Mouse (Mus musculus): ENCODE measurements around the gene St3gal4. TPM values are rescaled to one million over a fixed set of nuclear protein-coding genes. Genes with fewer than 3 reads are reported as not detected.

St3gal4 gene
- polyA plus RNA-seq, 2 experiments = 14.5 to 35.6 TPM

DNA sequence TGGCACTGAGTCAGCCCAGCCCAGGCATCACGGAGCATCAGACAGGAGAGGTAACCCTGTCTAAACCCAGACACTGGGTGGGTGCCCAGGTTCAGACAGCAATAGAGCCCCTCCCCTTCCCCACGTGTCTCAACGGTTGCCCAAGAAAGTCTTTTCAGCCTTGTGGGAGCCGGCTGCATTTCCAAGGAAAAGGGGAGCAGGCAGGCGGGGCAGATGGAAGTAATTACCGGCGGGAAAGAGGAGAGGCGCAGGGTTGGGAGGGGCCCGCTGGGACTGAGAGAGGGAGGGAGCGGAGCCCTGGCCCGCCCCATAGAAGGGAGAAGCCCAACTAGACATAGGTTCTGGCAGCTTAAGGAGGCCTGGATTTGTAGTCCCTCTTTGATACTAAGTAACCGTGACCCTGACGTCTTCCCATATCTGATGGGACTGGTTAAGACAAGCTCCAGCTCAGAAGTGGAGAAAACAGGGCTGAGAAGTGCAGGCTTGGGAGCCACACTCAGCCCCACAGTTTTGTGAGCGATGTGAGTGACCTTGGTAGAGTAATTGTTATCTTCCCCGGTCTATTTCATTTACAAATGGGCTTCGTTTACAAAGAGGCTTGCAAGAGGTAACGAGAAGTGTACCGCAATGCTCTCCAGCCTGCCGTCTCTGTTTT, 7.0 kb downstream of the St3gal4 start:
- H3K27ac ChIP-seq (replicated peaks; ENCODE audit: low read depth, low read length) = peak overlapping the region; percentile 61
- DNase-seq (ENCODE audit: low spot score) = peak; percentile 82
- H3K4me3 ChIP-seq (replicated peaks; ENCODE audit: low read length) = peak overlapping the region; percentile 11; the same call in 1 of the 2 replicates
- no peaks in the 10 kb centered on the region for H3K9me3 ChIP-seq (ENCODE audit: control insufficient read depth, low read length)
- peak; percentile 70 for ATAC-seq (ENCODE audit: low FRiP score, low read depth)
- no peak for TF ChIP-seq POLR2A (IDR thresholded peaks at IDR 0.05; ENCODE audit: borderline replicate concordance, extremely low read depth, insufficient read depth, insufficient read length)
- H3K9ac ChIP-seq (ENCODE audit: low read depth, low read length, severe bottlenecking) = no peak overlapping the region
- H3K4me2 ChIP-seq (replicated peaks; ENCODE audit: low read depth, low read length, severe bottlenecking) = peak overlapping the region; percentile 42
- H3K4me1 ChIP-seq (ENCODE audit: control insufficient read depth, insufficient read depth, low read length) = peaks cover 60% of the 10 kb centered on the region
- 0 out of 2 replicates have a peak, but pooled peaks cover 3% of the 10 kb centered on the region for H3K36me3 ChIP-seq (ENCODE audit: control insufficient read depth, insufficient read depth, low read length)
- no peaks in the 10 kb centered on the region for H3K27me3 ChIP-seq (ENCODE audit: control insufficient read depth, insufficient read depth, low read length)
- WGBS = 11% methylated on average over 19 of the region's 19 CpGs

DNA sequence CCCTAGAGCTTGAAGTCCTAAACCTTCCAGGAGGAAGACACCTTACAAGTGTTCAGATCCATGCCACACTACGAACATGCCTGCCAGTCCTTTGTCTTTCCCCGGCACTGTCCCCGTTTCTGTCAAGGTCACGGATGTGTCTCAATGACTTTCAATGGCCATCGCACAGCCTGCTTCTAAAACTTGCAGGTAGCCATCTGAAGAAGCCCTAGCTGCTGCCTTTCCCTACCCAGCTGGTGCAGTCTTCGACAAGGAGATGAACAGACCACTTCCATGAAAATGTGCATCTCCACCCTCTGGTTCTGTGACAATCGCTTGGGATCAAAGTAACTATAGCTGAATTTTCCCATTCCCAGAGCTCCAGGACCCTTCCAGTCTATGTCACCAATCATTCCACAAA, 7.6 kb downstream of the St3gal4 start:
- Histone ChIP-seq H3K4me1 (ENCODE audit: control insufficient read depth, insufficient read depth, low read length) (peaks cover 62% of the 10 kb centered on the region), H3K9me3 (ENCODE audit: control insufficient read depth, low read length) (no peaks in the 10 kb centered on the region), H3K27ac (replicated peaks; ENCODE audit: low read depth, low read length) (peak overlapping the region; percentile 61), H3K4me3 (replicated peaks; ENCODE audit: low read length) (0 out of 2 replicates have a peak overlapping the region, but pooled peaks have one; percentile 11), H3K4me2 (replicated peaks; ENCODE audit: low read depth, low read length, severe bottlenecking) (peak overlapping the region; percentile 42), H3K27me3 (ENCODE audit: control insufficient read depth, insufficient read depth, low read length) (no peaks in the 10 kb centered on the region), H3K36me3 (ENCODE audit: control insufficient read depth, insufficient read depth, low read length) (0 out of 2 replicates have a peak, but pooled peaks cover 3% of the 10 kb centered on the region), H3K9ac (ENCODE audit: low read depth, low read length, severe bottlenecking) (no peak overlapping the region)
- DNase-seq (ENCODE audit: low spot score) (no peak), ATAC-seq (ENCODE audit: low FRiP score, low read depth) (no peak)
- 70% methylated on average over 7 of the region's 7 CpGs for WGBS
- TF ChIP-seq POLR2A (IDR thresholded peaks at IDR 0.05; ENCODE audit: borderline replicate concordance, extremely low read depth, insufficient read depth, insufficient read length) = no peak

DNA sequence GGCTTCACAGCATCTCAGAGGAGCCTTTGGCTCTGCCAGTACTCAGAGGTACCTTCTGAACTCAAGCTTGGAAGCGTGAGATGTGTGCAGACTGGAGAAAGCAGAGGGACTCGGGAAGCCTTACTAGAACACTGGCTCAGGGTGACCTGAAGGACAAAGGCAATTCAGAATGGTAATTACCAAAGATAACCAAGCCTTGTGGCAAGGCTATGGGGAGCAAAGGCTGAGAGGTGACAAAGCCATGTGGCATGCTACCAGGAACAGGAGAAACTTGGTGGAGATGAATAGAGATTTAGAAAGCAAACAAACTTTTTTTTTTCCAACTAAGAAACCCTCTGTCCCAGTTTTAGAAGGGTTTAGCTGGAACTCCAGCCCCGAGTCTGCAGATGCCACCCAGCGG, 8.5 kb downstream of the St3gal4 start:
- WGBS = 72% methylated on average over 4 of the region's 4 CpGs
- Histone ChIP-seq H3K9me3 (ENCODE audit: control insufficient read depth, low read length) (no peaks in the 10 kb centered on the region), H3K9ac (ENCODE audit: low read depth, low read length, severe bottlenecking) (no peak overlapping the region), H3K4me3 (replicated peaks; ENCODE audit: low read length) (no peak overlapping the region), H3K4me2 (replicated peaks; ENCODE audit: low read depth, low read length, severe bottlenecking) (no peak overlapping the region), H3K27me3 (ENCODE audit: control insufficient read depth, insufficient read depth, low read length) (no peaks in the 10 kb centered on the region), H3K36me3 (ENCODE audit: control insufficient read depth, insufficient read depth, low read length) (0 out of 2 replicates have a peak, but pooled peaks cover 3% of the 10 kb centered on the region), H3K4me1 (ENCODE audit: control insufficient read depth, insufficient read depth, low read length) (peaks cover 62% of the 10 kb centered on the region), H3K27ac (replicated peaks; ENCODE audit: low read depth, low read length) (no peak overlapping the region)
- no peak for ATAC-seq (ENCODE audit: low FRiP score, low read depth)
- TF ChIP-seq POLR2A (IDR thresholded peaks at IDR 0.05; ENCODE audit: borderline replicate concordance, extremely low read depth, insufficient read depth, insufficient read length) = no peak
- no peak for DNase-seq (ENCODE audit: low spot score)

DNA sequence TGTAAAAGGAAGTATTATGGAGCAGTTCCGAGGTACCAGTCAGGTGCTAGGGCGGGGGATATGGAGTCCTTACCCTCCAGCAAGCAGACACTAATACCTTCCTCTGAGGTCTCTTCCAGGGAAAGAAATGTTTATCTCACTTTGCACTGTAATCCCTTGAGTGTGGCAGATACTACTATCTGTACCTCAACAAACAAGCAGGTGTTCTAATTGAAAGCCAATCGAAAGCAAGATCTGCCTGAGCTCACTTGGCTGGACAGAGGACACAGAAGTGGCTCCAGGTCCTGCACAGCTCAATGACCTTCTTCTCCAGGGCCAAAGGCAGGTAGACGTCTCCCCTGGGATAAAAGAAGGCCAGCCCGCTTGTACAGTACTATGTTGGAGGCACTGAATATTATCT, 9.0 kb downstream of the St3gal4 start:
- H3K27me3 ChIP-seq (ENCODE audit: control insufficient read depth, insufficient read depth, low read length) = no peaks in the 10 kb centered on the region
- DNase-seq (ENCODE audit: low spot score) = no peak
- H3K4me3 ChIP-seq (replicated peaks; ENCODE audit: low read length) = no peak overlapping the region
- H3K4me1 ChIP-seq (ENCODE audit: control insufficient read depth, insufficient read depth, low read length) = peaks cover 58% of the 10 kb centered on the region
- no peak for ATAC-seq (ENCODE audit: low FRiP score, low read depth)
- H3K27ac ChIP-seq (replicated peaks; ENCODE audit: low read depth, low read length) = no peak overlapping the region
- H3K36me3 ChIP-seq (ENCODE audit: control insufficient read depth, insufficient read depth, low read length) = 0 out of 2 replicates have a peak, but pooled peaks cover 3% of the 10 kb centered on the region
- no peak for TF ChIP-seq POLR2A (IDR thresholded peaks at IDR 0.05; ENCODE audit: borderline replicate concordance, extremely low read depth, insufficient read depth, insufficient read length)
- no peak overlapping the region for H3K9ac ChIP-seq (ENCODE audit: low read depth, low read length, severe bottlenecking)
- 82% methylated on average over 5 of the region's 5 CpGs for WGBS
- no peak overlapping the region for H3K4me2 ChIP-seq (replicated peaks; ENCODE audit: low read depth, low read length, severe bottlenecking)
- no peaks in the 10 kb centered on the region for H3K9me3 ChIP-seq (ENCODE audit: control insufficient read depth, low read length)

DNA sequence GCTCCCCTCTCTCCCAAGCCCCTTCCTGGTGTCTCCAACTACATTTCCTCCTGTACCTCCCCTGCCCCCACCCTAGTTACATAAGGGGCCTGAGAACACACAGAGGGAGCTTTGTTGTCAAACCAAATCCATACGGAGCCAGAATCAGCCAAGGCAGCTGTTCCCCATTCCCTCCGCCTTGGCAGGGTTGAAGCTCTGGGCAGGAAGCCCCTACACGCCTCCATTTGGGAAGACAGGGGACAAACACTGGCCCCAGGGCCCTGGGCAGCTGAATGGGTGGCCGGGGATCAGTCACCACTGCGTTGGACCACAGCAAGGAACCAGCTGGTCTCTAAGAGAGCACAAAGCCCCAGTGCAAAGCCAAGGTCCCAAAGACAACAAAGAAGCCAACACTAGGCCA, 10.2 kb downstream of the St3gal4 start:
- no peak overlapping the region for H3K4me2 ChIP-seq (replicated peaks; ENCODE audit: low read depth, low read length, severe bottlenecking)
- peaks cover 52% of the 10 kb centered on the region for H3K4me1 ChIP-seq (ENCODE audit: control insufficient read depth, insufficient read depth, low read length)
- DNase-seq (ENCODE audit: low spot score) = peak; percentile 69
- no peaks in the 10 kb centered on the region for H3K27me3 ChIP-seq (ENCODE audit: control insufficient read depth, insufficient read depth, low read length)
- peak overlapping the region; percentile 73 for H3K27ac ChIP-seq (replicated peaks; ENCODE audit: low read depth, low read length)
- H3K4me3 ChIP-seq (replicated peaks; ENCODE audit: low read length) = no peak overlapping the region
- no peak overlapping the region for H3K9ac ChIP-seq (ENCODE audit: low read depth, low read length, severe bottlenecking)
- no peaks in the 10 kb centered on the region for H3K9me3 ChIP-seq (ENCODE audit: control insufficient read depth, low read length)
- H3K36me3 ChIP-seq (ENCODE audit: control insufficient read depth, insufficient read depth, low read length) = 0 out of 2 replicates have a peak, but pooled peaks cover 3% of the 10 kb centered on the region
- TF ChIP-seq POLR2A (IDR thresholded peaks at IDR 0.05; ENCODE audit: borderline replicate concordance, extremely low read depth, insufficient read depth, insufficient read length) = no peak
- 33% methylated on average over 5 of the region's 5 CpGs for WGBS
- peak; percentile 53 for ATAC-seq (ENCODE audit: low FRiP score, low read depth)
